10 mouse cellular contexts compared by ENCODE assay signal in the genomic region with DNA sequence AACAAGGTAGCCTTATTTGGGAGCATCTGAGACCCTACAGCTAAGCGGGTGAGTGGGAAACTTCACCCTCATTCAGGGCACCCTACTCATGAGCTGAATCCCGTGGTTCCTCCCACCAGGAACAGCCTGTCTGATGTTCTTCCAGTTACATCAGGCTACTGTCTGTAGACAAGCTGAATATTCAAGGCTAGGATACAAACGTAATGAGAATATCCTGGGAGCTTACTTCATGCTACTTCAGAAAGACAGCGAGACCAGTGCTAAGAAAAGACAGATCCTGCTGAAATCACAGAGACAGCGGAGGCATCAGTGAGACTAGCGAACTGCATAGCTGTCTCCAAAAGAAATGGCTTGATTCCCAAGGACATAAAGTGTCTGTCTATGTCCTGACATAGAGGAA.
"Had no signal": no experiment of that assay in that cellular context is flagged by ENCODE, and none has a peak within 500 bp of the region (broad histone marks: within the 10 kb centered on the region; RNA-seq: fewer than 3 reads in every experiment).

No protein-coding gene starts in this region.

- DNase-seq: kidney, adult 18-20 months; kidney, adult 9 months; kidney, postnatal 25 days; liver; lung, adult 18-20 months; lung, postnatal 10 days; lung, postnatal 36 days; thymus, adult 2 months; thymus, postnatal 14 days; thymus, postnatal 4 days had no signal
